Mouse (Mus musculus) liver, adult 2 months (tissue): ENCODE results near the gene Rbms2.

Experiments
- CTCF ChIP-seq: fragments of 200-500 bp; IDR thresholded peaks from 2 replicates; pipeline ENCODE4 v1.5.1; 2011; ENCODE audit warnings: low read depth, low read length, control low read depth
- POLR2A ChIP-seq: fragments of 200-500 bp; IDR thresholded peaks from 2 replicates; pipeline ENCODE4 v1.6.1; 2011; ENCODE audit warnings: low read length, control low read depth; ENCODE audit not compliant: insufficient read depth; ENCODE audit errors: extremely low read depth

DNA sequence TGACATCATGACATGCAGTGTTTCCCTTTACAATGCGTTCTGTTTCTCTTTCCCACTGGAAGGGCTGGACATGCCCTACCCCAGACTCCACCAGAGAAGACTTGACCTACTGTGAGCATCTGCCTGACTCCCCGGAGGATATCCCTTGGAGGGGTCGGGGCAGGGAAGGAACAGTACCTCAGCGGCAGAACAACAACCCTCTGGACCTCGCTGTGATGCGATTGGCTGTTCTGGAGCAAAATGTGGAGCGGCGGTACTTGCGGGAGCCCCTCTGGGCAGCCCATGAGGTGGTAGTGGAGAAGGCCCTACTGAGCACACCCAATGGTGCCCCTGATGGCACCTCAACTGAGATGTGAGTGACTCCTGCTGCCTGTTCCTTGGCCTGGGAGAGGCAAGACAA, 55.3 kb downstream of the Rbms2 start:
- TF ChIP-seq CTCF (no peak), POLR2A (no peak)
